Mouse (Mus musculus) midbrain, embryonic 16.5 days (tissue): ENCODE measurements at regions not wholly inside any gene's neighbourhood (a gene's known extent, or its start where the extent isn't known, plus 50 kb on each side); places are given as distances from the start of the nearest gene placed in this dataset.
A peak's percentile ranks its signal among the peaks of the same experiment; 100 is the strongest.

Source experiments
- ATAC-seq: fragments of 200-750 bp; cut with Nextera tagmentation; 2 replicates; pipeline ENCODE4 v1.8.0; 2017; ENCODE audit warnings: moderate TSS enrichment
- H3K27ac ChIP-seq: fragments of 300-500 bp; sonication (generic); 2 replicates; pipeline ENCODE4 v1.5.1; 2014; ENCODE audit warnings: mild to moderate bottlenecking, low read length, mixed read lengths
- H3K27me3 ChIP-seq: fragments of 300-500 bp; sonication (generic); 2 replicates; pipeline ENCODE4 v1.6.1; 2014; ENCODE audit warnings: low read depth, low read length, mixed read lengths; ENCODE audit not compliant: control insufficient read depth, insufficient read depth
- H3K36me3 ChIP-seq: fragments of 300-500 bp; sonication (generic); 2 replicates; pipeline ENCODE4 v1.6.1; 2014; ENCODE audit warnings: mild to moderate bottlenecking, low read length, moderate library complexity, mixed read lengths; ENCODE audit not compliant: control insufficient read depth, insufficient read depth
- H3K4me1 ChIP-seq: fragments of 300-500 bp; sonication (generic); 2 replicates; pipeline ENCODE4 v1.6.1; 2014; ENCODE audit warnings: mild to moderate bottlenecking, low read length, mixed read lengths; ENCODE audit not compliant: control insufficient read depth, insufficient read depth
- H3K4me2 ChIP-seq: fragments of 300-500 bp; sonication (generic); 2 replicates; pipeline ENCODE4 v1.6.1; 2014; ENCODE audit warnings: mild to moderate bottlenecking, low read length, mixed read lengths
- H3K4me3 ChIP-seq: fragments of 300-500 bp; sonication (generic); 2 replicates; pipeline ENCODE4 v1.5.1; 2014; ENCODE audit warnings: low read depth, mild to moderate bottlenecking, low read length, moderate library complexity, mixed read lengths
- H3K9ac ChIP-seq: fragments of 300-500 bp; sonication (generic); 2 replicates; pipeline ENCODE4 v1.6.1; 2014; ENCODE audit warnings: low read depth, low read length, mixed read lengths
- H3K9me3 ChIP-seq: fragments of 300-500 bp; sonication (generic); replicated peaks from 2 replicates; pipeline ENCODE4 v1.6.1; 2014; ENCODE audit warnings: mild to moderate bottlenecking, low read length, mixed read lengths; ENCODE audit not compliant: control insufficient read depth, poor library complexity, severe bottlenecking
- WGBS: fragments of 180-500 bp; shearing (Covaris S2); extraction: QIAGEN DNeasy Blood & Tissue Kit; methylation state at CpG from one replicate; pipeline ENCODE4 v1.1.7; 2014; 5-methylcytosine and 5-hydroxymethylcytosine counted together

DNA sequence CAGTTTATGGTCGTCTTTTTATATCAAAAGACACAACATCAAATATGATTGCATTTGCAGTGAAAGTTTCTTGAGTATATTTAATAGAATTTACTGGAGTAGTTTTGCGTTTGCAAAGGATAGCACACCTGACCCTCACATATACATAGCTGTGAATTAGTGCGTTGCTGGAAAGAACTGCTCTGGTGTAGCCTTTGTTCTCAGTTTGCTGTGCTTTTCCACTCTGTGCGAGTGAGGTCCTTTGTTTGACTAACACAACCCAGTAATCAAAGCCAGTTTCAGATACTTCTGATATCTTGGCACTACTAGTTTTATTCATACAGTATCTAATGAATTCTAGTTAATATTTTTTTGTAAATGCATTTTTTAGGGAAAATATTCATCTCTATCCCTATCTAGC is 84.7 kb downstream of the Trim52 start:
- peak; percentile 54; the same call in 1 of the 2 replicates for ATAC-seq
- H3K27me3 ChIP-seq, result no peaks in the 10 kb centered on the region
- H3K27ac ChIP-seq, result no peak overlapping the region
- H3K9me3 ChIP-seq, result no peaks in the 10 kb centered on the region
- H3K4me1 ChIP-seq, result no peaks in the 10 kb centered on the region
- no peaks in the 10 kb centered on the region for H3K36me3 ChIP-seq
- H3K4me2 ChIP-seq, result no peak overlapping the region
- 35% methylated on average over 4 of the region's 4 CpGs for WGBS
- H3K9ac ChIP-seq, result no peak overlapping the region
- no peak overlapping the region for H3K4me3 ChIP-seq

DNA sequence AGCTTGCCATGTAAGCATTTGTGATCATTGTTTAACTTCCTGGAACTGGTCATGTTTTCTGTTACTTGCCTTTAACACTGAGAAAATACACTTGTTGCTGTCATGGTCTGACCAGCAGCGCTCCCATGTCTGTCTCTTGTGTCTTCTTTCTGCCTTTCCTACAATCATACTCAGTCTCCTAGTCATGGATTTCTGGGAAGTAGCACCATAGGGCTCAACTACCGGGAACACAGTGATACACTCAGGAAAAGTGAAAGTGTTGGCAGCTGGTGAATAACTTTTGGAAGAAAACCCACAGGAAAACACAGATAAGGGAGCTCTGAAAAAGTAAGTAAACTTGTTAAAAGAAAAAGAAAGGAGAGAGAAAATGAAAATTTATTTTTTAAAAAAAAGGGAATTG is 87.6 kb downstream of the Trim52 start:
- Histone ChIP-seq H3K4me3 (no peak overlapping the region), H3K9ac (no peak overlapping the region), H3K27me3 (no peaks in the 10 kb centered on the region), H3K36me3 (no peaks in the 10 kb centered on the region), H3K9me3 (no peaks in the 10 kb centered on the region), H3K4me2 (no peak overlapping the region), H3K4me1 (no peaks in the 10 kb centered on the region), H3K27ac (no peak overlapping the region)
- no peak for ATAC-seq
- WGBS, result 88% methylated on average over 2 of the region's 2 CpGs

DNA sequence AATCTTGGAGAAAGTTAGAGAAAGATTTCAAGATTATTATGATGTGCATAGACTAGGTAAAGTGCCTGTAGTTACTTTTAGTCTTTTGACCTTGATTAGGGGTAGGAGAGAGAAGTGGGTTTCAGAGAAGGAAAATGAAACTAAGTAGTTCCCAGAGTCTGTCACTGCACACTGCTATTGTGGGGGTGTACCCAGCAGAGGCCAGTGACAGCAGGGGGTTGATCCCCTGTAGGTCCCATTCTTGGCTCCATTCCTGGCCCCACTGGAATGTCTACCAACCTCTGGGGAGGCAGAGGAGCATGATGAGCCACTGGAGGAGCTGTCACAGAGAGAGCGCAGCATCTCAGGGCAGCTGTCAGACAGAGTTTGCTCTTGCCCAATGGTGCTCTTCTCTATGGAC is 88.1 kb downstream of the Trim52 start:
- Histone ChIP-seq H3K4me3 (no peak overlapping the region), H3K4me2 (no peak overlapping the region), H3K9ac (no peak overlapping the region), H3K36me3 (no peaks in the 10 kb centered on the region), H3K9me3 (no peaks in the 10 kb centered on the region), H3K27ac (no peak overlapping the region), H3K27me3 (no peaks in the 10 kb centered on the region), H3K4me1 (no peaks in the 10 kb centered on the region)
- ATAC-seq, result no peak
- 89% methylated on average over 1 of the region's 1 CpGs for WGBS

DNA sequence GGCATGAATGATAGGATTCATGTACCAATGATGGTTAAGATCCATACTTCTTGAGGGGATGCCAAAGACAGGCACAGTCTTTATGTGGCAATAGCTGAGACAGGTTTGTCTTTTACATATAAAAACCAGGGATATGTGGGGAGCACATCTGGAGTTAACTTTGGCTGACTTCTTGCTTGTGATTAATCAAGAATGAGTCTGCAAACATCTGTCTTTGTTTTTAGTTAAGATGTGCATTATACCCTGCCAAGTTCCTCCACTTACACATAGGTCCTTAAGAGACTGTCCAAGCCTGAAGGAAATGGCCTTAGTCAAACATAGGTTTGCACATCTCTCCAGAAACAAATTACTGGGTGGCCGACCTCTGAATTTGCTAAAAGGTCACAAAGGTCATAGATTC is 91.8 kb downstream of the Trim52 start:
- H3K9me3 ChIP-seq, result no peaks in the 10 kb centered on the region
- no peak overlapping the region for H3K9ac ChIP-seq
- no peaks in the 10 kb centered on the region for H3K36me3 ChIP-seq
- no peak for ATAC-seq
- no peaks in the 10 kb centered on the region for H3K4me1 ChIP-seq
- no peaks in the 10 kb centered on the region for H3K27me3 ChIP-seq
- H3K4me2 ChIP-seq, result no peak overlapping the region
- 89% methylated on average over 1 of the region's 1 CpGs for WGBS
- H3K27ac ChIP-seq, result no peak overlapping the region
- H3K4me3 ChIP-seq, result no peak overlapping the region

DNA sequence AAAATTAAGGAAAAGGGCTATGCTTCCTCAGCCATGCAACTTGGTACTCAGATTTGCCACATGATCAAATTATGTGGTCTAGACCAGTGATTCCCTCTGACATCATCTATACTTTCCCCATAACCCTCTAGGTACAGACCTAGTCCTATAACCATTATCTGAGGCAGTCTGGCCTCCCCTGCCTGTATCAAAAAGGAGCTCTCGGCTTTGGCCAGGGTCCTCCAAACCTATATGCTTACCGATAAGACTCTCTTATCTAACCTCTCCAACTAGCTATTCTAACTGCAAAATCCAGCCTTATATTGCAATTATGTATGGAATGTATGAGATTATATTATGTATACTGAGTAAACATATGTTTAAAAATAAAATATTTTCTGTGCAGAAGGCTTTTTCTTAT is 93.1 kb downstream of the Trim52 start:
- Histone ChIP-seq H3K9me3 (no peaks in the 10 kb centered on the region), H3K4me1 (no peaks in the 10 kb centered on the region), H3K4me3 (no peak overlapping the region), H3K9ac (no peak overlapping the region), H3K4me2 (no peak overlapping the region), H3K27me3 (no peaks in the 10 kb centered on the region), H3K36me3 (no peaks in the 10 kb centered on the region), H3K27ac (no peak overlapping the region)
- no peak for ATAC-seq
- 99% methylated on average over 2 of the region's 2 CpGs for WGBS

- WGBS, result 56% methylated on average over 1 of the region's 1 CpGs
- H3K9me3 ChIP-seq, result no peaks in the 10 kb centered on the region
- H3K27me3 ChIP-seq, result no peaks in the 10 kb centered on the region
- ATAC-seq, result no peak
- no peak overlapping the region for H3K9ac ChIP-seq
- no peak overlapping the region for H3K27ac ChIP-seq
- no peaks in the 10 kb centered on the region for H3K4me1 ChIP-seq
- no peak overlapping the region for H3K4me3 ChIP-seq
- no peak overlapping the region for H3K4me2 ChIP-seq
- no peaks in the 10 kb centered on the region for H3K36me3 ChIP-seq
Observed at GRCm38 (mm10) chr14:106199536-106200319, 93.7 kb downstream of the Trim52 start.

DNA sequence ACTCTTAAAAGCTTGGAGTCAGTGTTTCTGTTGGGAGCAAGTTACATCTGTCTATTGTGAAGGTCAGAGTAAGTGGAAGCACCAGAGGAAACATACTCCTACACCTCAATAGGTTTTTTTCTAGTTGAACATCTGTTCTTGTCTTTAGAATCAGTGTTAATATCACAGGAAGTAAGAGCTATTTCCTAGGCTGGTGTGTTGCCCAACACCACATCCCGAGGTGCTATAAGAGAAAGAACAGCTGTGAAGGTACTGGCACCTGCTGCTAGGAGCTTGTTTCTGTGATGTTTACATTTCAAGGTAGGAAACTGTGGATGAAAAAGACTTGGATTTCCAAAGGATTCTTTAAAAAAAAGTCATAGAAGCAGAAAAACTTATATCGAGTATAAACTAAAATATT is 105.1 kb downstream of the Trim52 start:
- 81% methylated on average over 2 of the region's 2 CpGs for WGBS
- ATAC-seq, result no peak
- Histone ChIP-seq H3K4me2 (no peak overlapping the region), H3K36me3 (no peaks in the 10 kb centered on the region), H3K4me3 (no peak overlapping the region), H3K9ac (no peak overlapping the region), H3K27ac (no peak overlapping the region), H3K9me3 (no peaks in the 10 kb centered on the region), H3K4me1 (no peaks in the 10 kb centered on the region), H3K27me3 (no peaks in the 10 kb centered on the region)

DNA sequence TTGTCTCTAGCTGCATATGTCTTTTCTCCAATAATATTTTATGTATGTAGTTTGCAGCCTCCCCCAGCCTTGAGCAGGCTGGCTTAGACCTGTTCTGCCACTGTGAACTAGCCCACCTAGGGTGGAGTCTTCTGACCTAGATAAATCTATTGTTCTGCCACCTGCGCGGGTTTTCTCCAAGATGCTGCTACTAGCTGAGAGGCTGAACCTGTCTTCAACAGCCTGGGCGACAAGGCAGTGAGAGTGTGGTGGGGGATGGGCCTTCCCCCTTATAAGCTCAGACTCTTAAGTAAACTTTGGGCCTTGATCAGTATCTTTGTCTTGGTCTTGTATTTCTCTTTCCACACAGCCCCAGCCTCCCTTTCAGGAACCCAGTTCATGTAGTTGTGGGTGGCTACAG is 111.7 kb downstream of the Trim52 start:
- Histone ChIP-seq H3K27ac (no peak overlapping the region), H3K27me3 (no peaks in the 10 kb centered on the region), H3K36me3 (no peaks in the 10 kb centered on the region), H3K4me2 (no peak overlapping the region), H3K4me3 (no peak overlapping the region), H3K9me3 (no peaks in the 10 kb centered on the region), H3K9ac (no peak overlapping the region), H3K4me1 (no peaks in the 10 kb centered on the region)
- 90% methylated on average over 3 of the region's 3 CpGs for WGBS
- ATAC-seq, result no peak

DNA sequence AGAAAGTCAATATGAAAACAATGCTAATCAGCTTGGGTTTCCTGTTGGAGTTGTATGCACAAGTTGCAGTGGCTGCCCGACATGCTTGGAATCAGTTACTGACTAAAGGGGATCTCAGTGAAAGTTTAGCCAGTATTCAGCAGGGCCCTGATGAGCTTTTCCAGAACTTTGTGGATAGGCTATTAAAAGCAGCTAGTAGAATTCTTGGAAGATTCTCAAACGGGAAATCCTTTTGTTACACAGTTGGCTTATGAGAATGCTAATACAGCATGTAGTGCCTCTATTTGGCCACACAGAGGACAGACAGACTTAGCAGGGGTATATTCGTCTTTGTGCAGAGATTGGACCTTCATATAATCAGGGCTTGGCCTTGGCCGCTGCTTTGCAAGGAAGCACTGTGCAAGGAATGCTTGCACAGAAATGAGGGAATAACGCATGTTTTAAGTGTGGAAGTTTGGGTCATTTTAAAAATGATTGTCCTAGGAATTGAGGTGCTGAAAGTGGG is 113.3 kb downstream of the Trim52 start:
- no peaks in the 10 kb centered on the region for H3K36me3 ChIP-seq
- no peaks in the 10 kb centered on the region for H3K9me3 ChIP-seq
- no peak overlapping the region for H3K4me3 ChIP-seq
- no peak overlapping the region for H3K27ac ChIP-seq
- WGBS, result 79% methylated on average over 5 of the region's 5 CpGs
- no peak overlapping the region for H3K9ac ChIP-seq
- H3K4me2 ChIP-seq, result no peak overlapping the region
- no peak for ATAC-seq
- no peaks in the 10 kb centered on the region for H3K27me3 ChIP-seq
- no peaks in the 10 kb centered on the region for H3K4me1 ChIP-seq
